Mouse (Mus musculus): ENCODE results near the gene Nmb. TPM values are rescaled to one million over a fixed set of nuclear protein-coding genes. Genes with fewer than 3 reads are reported as not detected.

Gene Nmb
- polyA plus RNA-seq, 1 experiment from 2014 or later = 1.4 TPM

DNA sequence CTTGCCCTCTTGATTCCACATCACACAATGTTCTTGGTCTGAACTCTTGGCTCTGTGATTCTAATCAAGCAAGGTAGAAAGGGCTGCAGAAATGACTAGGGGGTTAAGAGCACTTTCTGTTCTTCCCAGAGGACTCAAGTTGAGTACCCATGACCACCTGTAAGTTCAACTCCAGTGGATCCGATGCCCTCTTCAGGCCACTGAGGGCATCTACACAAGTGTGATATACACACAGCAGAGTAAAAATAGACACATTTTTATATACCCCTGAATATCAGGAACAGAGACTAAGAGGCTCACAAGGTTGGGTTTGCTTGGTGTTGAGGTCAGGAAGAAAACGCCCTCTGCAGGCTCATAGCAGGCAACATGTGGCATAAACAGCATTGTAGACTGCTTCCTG lies 31.2 kb downstream of the Nmb start:
- DNase-seq = no peak
- H3K4me3 ChIP-seq (ENCODE audit: low read depth, low read length) = no peak overlapping the region
- H3K4me1 ChIP-seq (ENCODE audit: insufficient read depth) = peaks cover 19% of the 10 kb centered on the region
- no peaks in the 10 kb centered on the region for H3K27me3 ChIP-seq (ENCODE audit: insufficient read depth, low read length)
- peak; percentile 15; the same call in 1 of the 2 replicates for TF ChIP-seq CTCF (IDR thresholded peaks at IDR 0.05; ENCODE audit: low read depth)
- TF ChIP-seq EP300 (IDR thresholded peaks at IDR 0.05; ENCODE audit: low read depth) = no peak
- ATAC-seq = no peak
- H3K9ac ChIP-seq (replicated peaks) = no peak overlapping the region
- H3K4me2 ChIP-seq (ENCODE audit: low read depth, low read length) = no peak overlapping the region
- peaks cover 20% of the 10 kb centered on the region for H3K36me3 ChIP-seq (replicated peaks; ENCODE audit: insufficient read depth, low read length)
- peak overlapping the region; percentile 41 for H3K27ac ChIP-seq (ENCODE audit: low read depth)
- H3K9me3 ChIP-seq (ENCODE audit: low read length) = no peaks in the 10 kb centered on the region
- 80% methylated on average over 2 of the region's 2 CpGs for WGBS (ENCODE audit: insufficient replicate concordance)

DNA sequence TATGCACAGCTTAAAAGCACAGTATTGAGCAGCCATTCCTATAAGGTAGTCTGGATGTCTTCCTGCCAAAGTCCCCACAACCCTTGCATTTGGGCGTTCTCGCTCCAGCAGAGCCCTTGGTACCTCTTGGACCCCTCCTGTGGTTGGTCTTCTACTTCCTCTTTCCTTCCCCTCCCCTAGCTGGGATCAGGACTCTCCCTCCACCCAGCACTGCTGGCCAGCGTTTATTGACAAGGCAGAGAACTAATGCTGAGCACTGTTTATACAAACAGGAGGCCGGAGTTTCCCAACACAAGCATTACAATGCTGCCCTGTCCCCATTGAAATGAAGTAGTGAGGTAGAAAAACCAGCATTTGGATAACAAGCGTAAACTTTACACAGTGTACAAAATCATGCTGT lies 31.8 kb downstream of the Nmb start:
- peak; percentile 81 for ATAC-seq
- Histone ChIP-seq H3K4me1 (ENCODE audit: insufficient read depth) (peaks cover 19% of the 10 kb centered on the region), H3K36me3 (replicated peaks; ENCODE audit: insufficient read depth, low read length) (peaks cover 24% of the 10 kb centered on the region)

GRCm38 (mm10) chr7:80868686-80869085 lies 36.2 kb downstream of the Nmb start:
- 71% methylated on average over 2 of the region's 2 CpGs for WGBS (ENCODE audit: insufficient replicate concordance)
- ATAC-seq (no peak), DNase-seq (no peak)
- no peaks in the 10 kb centered on the region for H3K27me3 ChIP-seq (ENCODE audit: insufficient read depth, low read length)
- TF ChIP-seq CTCF (IDR thresholded peaks at IDR 0.05; ENCODE audit: low read depth) (no peak), EP300 (IDR thresholded peaks at IDR 0.05; ENCODE audit: low read depth) (no peak)
- no peaks in the 10 kb centered on the region for H3K9me3 ChIP-seq (ENCODE audit: low read length)
- peaks cover 9% of the 10 kb centered on the region for H3K36me3 ChIP-seq (replicated peaks; ENCODE audit: insufficient read depth, low read length)
- no peak overlapping the region for H3K4me3 ChIP-seq (ENCODE audit: low read depth, low read length)
- peaks cover 18% of the 10 kb centered on the region for H3K4me1 ChIP-seq (ENCODE audit: insufficient read depth)
- H3K9ac ChIP-seq (replicated peaks) = no peak overlapping the region
- H3K4me2 ChIP-seq (ENCODE audit: low read depth, low read length) = no peak overlapping the region
- no peak overlapping the region for H3K27ac ChIP-seq (ENCODE audit: low read depth)

More for the DNA sequence above, 31.8 kb downstream of the Nmb start:
- H3K27me3 ChIP-seq (ENCODE audit: insufficient read depth, low read length) = no peaks in the 10 kb centered on the region
- WGBS (ENCODE audit: insufficient replicate concordance) = 53% methylated on average over 5 of the region's 5 CpGs
- H3K27ac ChIP-seq (ENCODE audit: low read depth) = peak overlapping the region; percentile 57
- TF ChIP-seq CTCF (IDR thresholded peaks at IDR 0.05; ENCODE audit: low read depth) (no peak), EP300 (IDR thresholded peaks at IDR 0.05; ENCODE audit: low read depth) (no peak)
- DNase-seq = no peak
- H3K9ac ChIP-seq (replicated peaks) = no peak overlapping the region
- H3K4me3 ChIP-seq (ENCODE audit: low read depth, low read length) = no peak overlapping the region
- no peaks in the 10 kb centered on the region for H3K9me3 ChIP-seq (ENCODE audit: low read length)
- no peak overlapping the region for H3K4me2 ChIP-seq (ENCODE audit: low read depth, low read length)

- 42% methylated on average over 7 of the region's 7 CpGs for WGBS (ENCODE audit: insufficient replicate concordance)
- Histone ChIP-seq H3K27ac (ENCODE audit: low read depth) (peak overlapping the region; percentile 77), H3K27me3 (ENCODE audit: insufficient read depth, low read length) (no peaks in the 10 kb centered on the region), H3K9ac (replicated peaks) (peak overlapping the region; percentile 32; the same call in 1 of the 2 replicates), H3K4me2 (ENCODE audit: low read depth, low read length) (no peak overlapping the region; the same call in 1 of the 2 replicates), H3K4me1 (ENCODE audit: insufficient read depth) (peaks cover 26% of the 10 kb centered on the region), H3K4me3 (ENCODE audit: low read depth, low read length) (no peak overlapping the region), H3K36me3 (replicated peaks; ENCODE audit: insufficient read depth, low read length) (peaks cover 9% of the 10 kb centered on the region), H3K9me3 (ENCODE audit: low read length) (no peaks in the 10 kb centered on the region)
- peak; percentile 15 for DNase-seq
- peak; percentile 84 for ATAC-seq
- TF ChIP-seq CTCF (IDR thresholded peaks at IDR 0.05; ENCODE audit: low read depth) (no peak), EP300 (IDR thresholded peaks at IDR 0.05; ENCODE audit: low read depth) (no peak)
Measured at GRCm38 (mm10) chr7:80866514-80867147, 38.2 kb downstream of the Nmb start.

- Histone ChIP-seq H3K27me3 (ENCODE audit: insufficient read depth, low read length) (no peaks in the 10 kb centered on the region), H3K9ac (replicated peaks) (no peak overlapping the region), H3K4me1 (ENCODE audit: insufficient read depth) (peaks cover 28% of the 10 kb centered on the region), H3K9me3 (ENCODE audit: low read length) (no peaks in the 10 kb centered on the region), H3K4me2 (ENCODE audit: low read depth, low read length) (peak overlapping the region; percentile 4; the same call in 1 of the 2 replicates), H3K27ac (ENCODE audit: low read depth) (peak overlapping the region; percentile 77), H3K36me3 (replicated peaks; ENCODE audit: insufficient read depth, low read length) (peaks cover 6% of the 10 kb centered on the region), H3K4me3 (ENCODE audit: low read depth, low read length) (no peak overlapping the region)
- DNase-seq (no peak), ATAC-seq (no peak)
- 58% methylated on average over 7 of the region's 7 CpGs for WGBS (ENCODE audit: insufficient replicate concordance)
- no peak for TF ChIP-seq CTCF (IDR thresholded peaks at IDR 0.05; ENCODE audit: low read depth)
- no peak for TF ChIP-seq EP300 (IDR thresholded peaks at IDR 0.05; ENCODE audit: low read depth)
Measured at GRCm38 (mm10) chr7:80865521-80865920, 39.4 kb downstream of the Nmb start.

DNA sequence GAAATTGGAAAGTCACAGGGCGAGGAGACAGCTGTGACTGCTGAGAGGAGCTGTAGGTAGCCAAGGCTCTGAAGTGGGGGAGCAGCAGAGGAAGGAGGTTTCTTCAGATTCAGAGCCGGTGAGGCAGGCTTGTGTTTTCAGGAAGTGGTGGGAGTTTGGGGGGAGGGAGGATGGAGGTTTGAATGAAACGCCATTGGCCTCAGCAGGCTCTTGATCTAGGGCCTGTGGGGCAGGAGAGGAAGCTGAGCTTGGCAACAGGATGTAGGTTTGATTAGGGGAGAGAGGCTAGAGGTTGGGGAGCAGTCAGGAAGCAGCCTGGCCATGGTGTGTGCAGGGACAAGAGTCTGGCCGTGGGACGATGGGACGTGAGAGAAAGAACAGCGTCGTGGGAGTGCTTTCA lies 40.0 kb downstream of the Nmb start:
- ATAC-seq (0 out of 2 replicates have a peak, but pooled peaks have one; percentile 5), DNase-seq (peak; percentile 57)
- Histone ChIP-seq H3K27ac (ENCODE audit: low read depth) (peak overlapping the region; percentile 77), H3K9me3 (ENCODE audit: low read length) (no peaks in the 10 kb centered on the region), H3K9ac (replicated peaks) (no peak overlapping the region), H3K4me2 (ENCODE audit: low read depth, low read length) (peak overlapping the region; percentile 4; the same call in 1 of the 2 replicates), H3K36me3 (replicated peaks; ENCODE audit: insufficient read depth, low read length) (peaks cover 6% of the 10 kb centered on the region), H3K4me3 (ENCODE audit: low read depth, low read length) (no peak overlapping the region), H3K27me3 (ENCODE audit: insufficient read depth, low read length) (no peaks in the 10 kb centered on the region), H3K4me1 (ENCODE audit: insufficient read depth) (peaks cover 31% of the 10 kb centered on the region)
- 35% methylated on average over 8 of the region's 8 CpGs for WGBS (ENCODE audit: insufficient replicate concordance)
- no peak for TF ChIP-seq CTCF (IDR thresholded peaks at IDR 0.05; ENCODE audit: low read depth)
- no peak for TF ChIP-seq EP300 (IDR thresholded peaks at IDR 0.05; ENCODE audit: low read depth)
